Mouse (Mus musculus) gastrocnemius, postnatal 14 days (tissue): ENCODE data around the gene Dnah17. TPM values are rescaled to one million over a fixed set of nuclear protein-coding genes. Genes with fewer than 3 reads are reported as not detected.

ENCODE experiments used
- DNase-seq: peaks from one replicate; pipeline ENCODE4 v3.0.0; 2021; ENCODE audit warnings: mixed read lengths
- intact Hi-C: fragments of 180-260 bp; cut with DNase I; formaldehyde crosslinking; loops from one replicate; pipeline ENCODE4 v1.15.1; 2025; ENCODE audit warnings: low total_unique reads
- total RNA-seq, 2 experiments: library from RNA; stranded (reverse); gene quantifications; 2 replicates each; pipeline ENCODE4 v1.2.3; 2021

Gene Dnah17
- total RNA-seq, 2 experiments from 2014 or later = 0.04 to 0.08 TPM

GRCm38 (mm10) chr11:118003718-118004117, 126.7 kb downstream of the Dnah17 start:
- intact Hi-C loops = no loop called here

GRCm38 (mm10) chr11:118003176-118003575, 127.3 kb downstream of the Dnah17 start:
- intact Hi-C loops = no loop called here
- DNase-seq = no peak

More at GRCm38 (mm10) chr11:118003718-118004117, 126.7 kb downstream of the Dnah17 start:
- DNase-seq = no peak

GRCm38 (mm10) chr11:118000565-118001215, 129.7 kb downstream of the Dnah17 start:
- intact Hi-C loops = no loop called here
- DNase-seq = no peak

GRCm38 (mm10) chr11:118000083-118000482, 130.4 kb downstream of the Dnah17 start:
- DNase-seq = no peak
- intact Hi-C loops = no loop called here

- DNase-seq = no peak
- intact Hi-C loops = no loop called here
Observed at GRCm38 (mm10) chr11:117999260-117999934, 131.0 kb downstream of the Dnah17 start.

GRCm38 (mm10) chr11:117998356-117998755, 132.1 kb downstream of the Dnah17 start:
- intact Hi-C loops = no loop called here
- no peak for DNase-seq

GRCm38 (mm10) chr11:117997085-117997484, 133.3 kb downstream of the Dnah17 start:
- DNase-seq = no peak
- intact Hi-C loops = no loop called here

- intact Hi-C loops = no loop called here
- DNase-seq = no peak
Observed at GRCm38 (mm10) chr11:117996066-117996465, 134.4 kb downstream of the Dnah17 start.

- DNase-seq = no peak
- intact Hi-C loops = no loop called here
Observed at GRCm38 (mm10) chr11:117995661-117996060, 134.8 kb downstream of the Dnah17 start.

GRCm38 (mm10) chr11:117995255-117995654, 135.2 kb downstream of the Dnah17 start:
- intact Hi-C loops = no loop called here
- DNase-seq = no peak

GRCm38 (mm10) chr11:117994250-117995057, 136.0 kb downstream of the Dnah17 start:
- no peak for DNase-seq
- intact Hi-C loops = no loop called here

GRCm38 (mm10) chr11:117993190-117994175, 137.0 kb downstream of the Dnah17 start:
- no peak for DNase-seq
- intact Hi-C loops = no loop called here

GRCm38 (mm10) chr11:117991502-117992470, 138.6 kb downstream of the Dnah17 start:
- no peak for DNase-seq
- intact Hi-C loops = no loop called here

GRCm38 (mm10) chr11:117989926-117990325, 140.5 kb downstream of the Dnah17 start:
- no peak for DNase-seq
- intact Hi-C loops = no loop called here

- DNase-seq = no peak
- intact Hi-C loops = no loop called here
Observed at GRCm38 (mm10) chr11:117989241-117989640, 141.2 kb downstream of the Dnah17 start.

GRCm38 (mm10) chr11:117987968-117988367, 142.5 kb downstream of the Dnah17 start:
- intact Hi-C loops = no loop called here
- no peak for DNase-seq

- DNase-seq = no peak
- intact Hi-C loops = no loop called here
Observed at GRCm38 (mm10) chr11:117987032-117987451, 143.4 kb downstream of the Dnah17 start.
